Mouse (Mus musculus): ENCODE results near the gene R3hdm1. TPM values are rescaled to one million over a fixed set of nuclear protein-coding genes. Genes with fewer than 3 reads are reported as not detected.
"Not testable (repeated sequence)": the region's sequence is repeated elsewhere in the genome, so short reads cannot be mapped to it uniquely, and the experiment has no call there.

R3hdm1 gene
- total RNA-seq, 2 experiments from 2014 or later = 206 to 228 TPM

GRCm38 (mm10) chr1:128120913-128121627 lies 18.0 kb downstream of the R3hdm1 start:
- no peak for DNase-seq (ENCODE audit: low spot score in 2 of 2)

DNA sequence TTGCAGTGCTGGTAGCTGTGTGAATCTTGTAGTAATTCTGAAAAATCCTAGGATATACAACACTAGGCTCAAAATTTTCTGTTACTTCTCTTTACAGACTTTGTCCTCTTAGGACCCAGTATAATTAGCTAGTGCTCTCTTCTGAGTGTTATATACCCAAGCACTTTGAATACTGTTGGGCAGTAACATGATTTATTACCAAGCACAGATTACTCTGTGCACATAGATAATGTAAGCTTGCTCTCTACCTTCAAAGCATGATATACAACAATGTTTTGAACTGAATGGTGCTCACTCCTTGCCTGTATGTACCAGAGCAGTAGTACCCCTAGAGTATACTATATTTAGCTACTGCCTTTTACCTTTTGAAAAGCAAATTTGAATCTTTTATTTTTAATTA lies 33.1 kb downstream of the R3hdm1 start:
- not testable (repeated sequence) for DNase-seq (ENCODE audit: low spot score in 2 of 2)

DNA sequence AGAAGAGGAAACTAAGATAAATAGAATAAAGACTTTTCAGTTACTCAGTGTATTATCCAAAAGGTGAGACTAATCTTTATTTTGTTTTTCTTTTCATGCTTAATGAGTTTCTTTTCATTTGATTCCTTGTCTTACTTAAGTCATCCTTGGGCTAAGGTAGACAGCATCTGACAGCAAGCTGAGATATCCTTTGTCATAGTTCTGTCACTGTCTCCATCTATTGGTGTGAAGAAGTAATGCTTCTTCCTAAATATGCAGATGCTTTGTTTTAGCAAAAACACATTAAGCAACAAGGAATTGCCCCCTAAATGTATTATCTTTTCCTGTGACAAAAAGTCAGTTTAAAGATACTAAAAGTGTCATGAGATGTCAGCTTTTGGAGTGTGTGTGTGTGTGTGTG lies 37.9 kb downstream of the R3hdm1 start:
- DNase-seq (ENCODE audit: low spot score in 2 of 2) = peak in 1 of 2 experiments; percentile 30

DNA sequence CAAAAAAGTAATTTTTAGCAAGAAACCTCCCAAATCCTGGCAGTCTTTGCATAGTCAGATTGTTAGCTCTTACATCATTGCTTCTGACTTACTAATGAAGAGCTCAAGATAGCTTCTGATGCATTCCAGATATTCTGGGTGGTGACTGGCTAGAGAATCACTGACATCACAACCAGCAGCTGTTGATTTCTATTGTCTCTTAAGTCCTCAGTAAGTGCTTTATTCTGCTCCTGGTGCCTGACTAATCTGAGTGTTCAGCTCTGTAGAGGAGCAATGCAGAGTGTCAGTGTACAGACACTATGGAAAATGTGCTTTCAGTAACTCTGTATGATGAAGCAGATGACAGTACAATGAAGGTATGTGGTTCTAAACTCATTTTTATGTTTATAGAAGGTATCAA lies 38.6 kb downstream of the R3hdm1 start:
- peak in 1 of 2 experiments; percentile 41 for DNase-seq (ENCODE audit: low spot score in 2 of 2)

DNA sequence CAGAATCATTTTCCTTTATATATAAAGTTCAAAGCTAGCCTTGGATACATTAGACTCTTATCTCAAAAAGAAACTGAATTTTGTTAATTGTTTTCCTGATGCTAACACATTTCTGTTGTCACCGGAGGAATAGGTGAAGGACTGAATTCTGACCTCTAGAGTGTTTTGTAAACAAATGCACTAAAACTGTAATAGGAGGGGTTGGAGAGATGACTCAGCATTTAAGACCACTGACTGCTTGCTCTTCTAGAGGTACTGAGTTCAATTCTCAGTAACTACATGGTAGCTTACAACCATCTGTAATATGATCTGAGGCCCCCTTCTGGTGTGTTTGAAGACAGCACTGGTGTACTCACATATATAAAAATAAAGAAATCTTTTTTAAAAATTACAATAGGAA lies 63.9 kb downstream of the R3hdm1 start:
- no peak for DNase-seq (ENCODE audit: low spot score in 2 of 2)

- DNase-seq (ENCODE audit: low spot score in 2 of 2) = no peak
These were observed 67.0 kb downstream of the R3hdm1 start for GRCm38 (mm10) chr1:128170104-128170503.

DNA sequence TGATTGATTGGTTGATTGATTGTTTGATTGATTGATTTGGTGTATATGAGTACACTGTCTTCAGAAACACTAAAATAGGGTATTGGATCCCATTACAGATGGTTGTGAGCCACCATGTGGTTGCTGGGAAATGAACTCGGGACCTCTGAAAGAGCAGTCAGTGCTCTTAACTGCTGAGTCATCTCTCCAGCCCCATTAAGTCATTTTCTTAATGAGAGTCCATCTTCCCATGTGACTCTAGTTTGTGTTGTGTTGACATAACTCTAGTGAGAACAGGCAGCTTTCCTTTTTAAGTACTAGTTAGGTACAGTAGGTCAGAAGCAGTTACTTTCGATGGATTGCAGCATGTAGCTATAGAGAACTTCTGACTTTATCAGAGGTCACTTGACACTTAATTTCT lies 88.3 kb downstream of the R3hdm1 start:
- DNase-seq (ENCODE audit: low spot score in 2 of 2) = no peak

DNA sequence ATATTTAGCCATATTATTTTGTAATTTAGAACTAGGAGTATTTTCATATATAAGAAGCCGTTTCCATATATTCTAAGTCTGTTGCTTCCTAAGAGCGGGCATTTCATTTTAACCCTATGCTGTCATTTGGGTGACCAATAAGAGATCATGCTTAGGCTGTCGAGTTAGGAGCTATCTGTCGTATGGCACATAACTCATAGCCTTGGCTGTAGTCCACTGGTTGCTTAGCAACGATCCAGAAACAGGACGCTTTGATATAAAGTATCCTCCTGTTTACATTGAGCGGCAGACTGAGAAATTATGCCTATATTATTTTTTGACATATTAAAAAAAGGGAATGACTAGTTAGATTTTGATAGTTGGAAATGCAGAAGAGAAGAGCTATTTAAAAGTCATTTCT lies 89.3 kb downstream of the R3hdm1 start:
- no peak for DNase-seq (ENCODE audit: low spot score in 2 of 2)

- DNase-seq (ENCODE audit: low spot score in 2 of 2) = no peak
These were observed 90.9 kb downstream of the R3hdm1 start for GRCm38 (mm10) chr1:128194011-128194410.

- DNase-seq (ENCODE audit: low spot score in 2 of 2) = no peak
These were observed 94.3 kb downstream of the R3hdm1 start for GRCm38 (mm10) chr1:128197353-128197752.

- DNase-seq (ENCODE audit: low spot score in 2 of 2) = no peak
These were observed 110.2 kb downstream of the R3hdm1 start for GRCm38 (mm10) chr1:128213261-128213660.

GRCm38 (mm10) chr1:128221886-128222285 lies 118.8 kb downstream of the R3hdm1 start:
- no peak for DNase-seq (ENCODE audit: low spot score in 2 of 2)

- no peak for DNase-seq (ENCODE audit: low spot score in 2 of 2)
These were observed 120.2 kb downstream of the R3hdm1 start for GRCm38 (mm10) chr1:128223304-128223703.

GRCm38 (mm10) chr1:128235181-128235580 lies 132.1 kb downstream of the R3hdm1 start:
- no peak for DNase-seq (ENCODE audit: low spot score in 2 of 2)

DNA sequence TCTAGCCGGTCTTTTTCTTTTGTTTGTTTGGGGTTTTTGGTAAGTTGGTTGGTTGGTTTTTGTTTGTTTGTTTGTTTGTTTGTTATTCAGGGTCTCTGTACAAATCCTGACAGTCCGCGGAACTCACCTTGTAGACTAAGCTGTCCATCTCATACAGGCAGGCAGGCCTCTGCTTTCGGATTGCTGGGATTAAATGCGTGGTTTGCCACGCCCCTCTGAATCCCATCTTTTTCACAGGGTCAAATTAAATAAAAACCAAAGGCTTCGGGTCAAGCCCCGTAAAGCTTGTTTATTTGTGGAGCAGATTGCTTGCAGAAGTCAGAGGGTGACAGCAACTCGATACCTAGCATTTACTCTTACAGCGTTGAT lies 140.5 kb downstream of the R3hdm1 start, which contains the start of gene Ubxn4:
Gene Ubxn4 (plus strand): TSS at position 338 of the 369 bp plus-strand sequence.
- DNase-seq (ENCODE audit: low spot score in 2 of 2) = peak in 1 of 2 experiments; percentile 14

DNA sequence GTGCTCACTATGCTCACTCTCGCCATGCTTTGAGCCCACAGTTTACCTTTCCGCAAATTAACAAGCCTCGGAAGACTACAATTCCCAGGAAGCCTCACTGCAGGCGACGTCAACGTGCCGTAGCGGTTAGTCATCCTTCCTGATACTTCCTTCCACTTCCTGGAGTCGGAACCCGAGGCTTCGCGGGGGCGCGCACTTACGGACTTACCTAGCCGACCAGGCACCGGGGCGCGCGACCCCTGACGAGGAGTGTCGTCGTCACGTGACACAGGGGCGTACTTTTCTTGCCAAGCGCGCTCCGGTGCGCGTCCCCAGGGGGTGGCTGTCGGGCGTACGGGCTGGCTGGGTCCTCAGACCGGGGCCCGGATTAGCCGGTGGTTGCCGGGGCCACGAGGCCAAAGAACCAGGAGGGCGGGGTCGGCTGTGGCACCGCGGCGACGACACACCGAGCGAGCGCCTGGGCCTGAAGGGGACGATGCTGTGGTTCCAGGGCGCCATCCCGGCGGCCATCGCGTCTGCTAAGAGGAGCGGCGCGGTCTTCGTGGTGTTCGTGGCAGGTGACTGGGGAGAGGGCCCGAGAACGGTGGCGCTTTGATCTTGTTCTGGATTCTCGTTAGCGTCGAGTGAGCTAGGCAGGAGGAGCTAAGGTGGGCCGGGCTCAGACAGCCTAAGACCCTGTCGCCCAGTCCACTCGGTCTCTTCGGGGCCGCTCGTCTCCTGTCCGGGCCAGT lies 141.1 kb downstream of the R3hdm1 start:
- peak; percentile 91 to 97 for DNase-seq (ENCODE audit: low spot score in 2 of 2)

DNA sequence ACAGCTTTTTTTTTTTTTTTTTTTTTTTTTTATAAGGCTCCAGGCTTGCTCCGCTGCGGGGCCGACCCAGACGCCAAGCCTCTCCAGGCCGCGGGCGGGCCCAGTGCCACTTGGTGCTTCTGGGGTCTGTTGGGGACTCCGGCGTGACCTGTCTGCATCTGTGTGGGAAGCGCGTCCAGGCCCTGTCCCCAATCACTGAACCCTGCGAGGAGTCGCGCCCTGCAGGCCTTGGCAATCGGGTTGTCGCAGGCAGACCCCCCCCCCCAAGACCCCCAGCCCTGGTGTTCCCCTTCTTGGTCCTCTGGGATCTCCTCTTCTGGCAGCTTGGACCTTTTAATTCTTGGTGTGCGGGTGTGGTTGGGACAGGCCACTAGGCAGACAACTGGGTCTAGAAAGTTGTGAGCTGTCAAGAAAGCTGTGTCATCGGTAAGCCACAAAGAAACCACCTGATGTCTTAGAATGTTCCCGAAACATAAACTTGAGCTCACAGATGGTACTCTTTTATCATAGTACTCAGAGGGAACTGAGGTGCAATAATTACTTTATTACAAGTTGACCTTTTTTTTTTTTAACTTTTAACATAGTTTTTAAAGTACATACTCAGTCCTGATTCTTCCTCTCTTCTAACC lies 141.7 kb downstream of the R3hdm1 start:
- DNase-seq (ENCODE audit: low spot score in 2 of 2) = no peak

DNA sequence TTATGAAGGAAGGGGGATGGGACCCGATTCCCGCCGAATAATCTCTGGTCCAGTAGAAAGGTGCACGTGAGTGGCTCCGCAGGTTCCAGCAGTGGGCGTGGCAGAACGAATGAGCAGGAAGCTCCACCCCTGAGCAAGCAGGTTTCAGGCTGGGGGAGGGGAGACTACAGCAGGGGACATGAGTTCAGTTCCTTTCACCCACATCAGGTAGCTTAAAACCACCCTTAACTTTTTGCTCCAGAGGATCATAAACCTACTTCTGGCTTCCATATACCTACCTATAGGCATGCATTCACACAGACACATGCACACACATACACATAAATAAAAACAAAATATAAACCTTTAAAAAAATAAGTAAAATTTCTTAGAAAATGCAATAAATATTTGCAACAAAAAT lies 164.0 kb downstream of the R3hdm1 start:
- not testable (repeated sequence) for DNase-seq (ENCODE audit: low spot score in 2 of 2)

- DNase-seq (ENCODE audit: low spot score in 2 of 2) = no peak
These were observed 167.6 kb downstream of the R3hdm1 start for GRCm38 (mm10) chr1:128270731-128271130.

DNA sequence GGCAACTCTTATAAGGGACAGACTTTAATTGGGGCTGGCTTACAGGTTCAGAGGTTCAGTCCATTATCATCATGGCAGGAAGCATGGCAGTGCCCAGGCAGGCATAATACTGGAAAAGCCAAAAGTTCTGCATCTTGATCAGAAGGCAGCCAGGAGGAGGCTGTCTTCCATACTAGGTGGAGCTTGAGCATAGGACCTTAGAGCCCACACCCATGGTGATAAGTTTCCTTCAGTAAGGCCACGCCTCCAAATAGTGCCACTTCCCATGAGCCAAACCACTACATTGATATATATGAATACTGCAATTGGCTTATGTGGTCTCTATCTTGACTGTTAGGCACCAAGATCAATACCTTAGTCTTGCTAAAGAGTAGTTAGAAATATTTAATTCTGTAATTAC lies 172.8 kb downstream of the R3hdm1 start:
- no peak for DNase-seq (ENCODE audit: low spot score in 2 of 2)

DNA sequence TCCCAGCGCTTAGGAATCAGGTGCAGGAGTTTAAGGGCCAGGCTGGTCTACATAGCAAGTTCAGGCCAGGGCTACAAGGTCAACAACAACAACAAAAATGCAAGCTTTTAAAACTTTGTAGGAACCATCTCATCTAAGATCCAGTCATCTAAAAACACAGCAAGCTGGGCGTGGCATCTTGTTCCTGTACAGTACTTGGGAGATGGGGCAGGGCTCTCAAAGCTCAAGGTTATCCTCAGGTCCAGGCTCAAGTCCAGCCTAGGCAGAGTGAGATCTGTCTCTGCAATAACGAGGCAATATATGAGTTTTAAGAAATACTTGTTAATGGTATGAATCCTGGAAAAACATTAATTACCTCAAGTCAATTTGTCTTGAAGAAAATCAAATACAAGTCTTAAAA lies 175.5 kb downstream of the R3hdm1 start:
- no peak for DNase-seq (ENCODE audit: low spot score in 2 of 2)

DNA sequence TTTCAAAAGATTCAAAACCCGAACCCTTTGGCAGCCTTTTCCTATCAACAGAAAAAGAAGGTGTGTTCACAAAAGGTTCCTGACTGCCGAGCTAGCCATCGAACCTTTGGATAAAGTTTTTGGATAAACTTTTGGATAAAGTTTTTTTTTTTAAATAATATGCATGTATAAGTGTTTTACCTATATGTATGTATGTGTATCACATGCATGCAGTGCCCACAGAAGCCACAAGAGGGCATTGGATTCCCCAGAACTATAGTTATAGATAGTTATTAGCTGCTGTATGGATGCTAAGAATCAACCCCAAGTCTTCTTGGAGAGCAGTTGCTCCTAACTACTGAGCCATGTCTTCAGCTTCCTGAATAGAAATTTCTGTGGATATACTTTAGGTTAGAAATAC lies 178.7 kb downstream of the R3hdm1 start:
- DNase-seq (ENCODE audit: low spot score in 2 of 2) = no peak

Data from layer of hippocampus, adult 18-20 months (tissue).